Mouse (Mus musculus) embryonic facial prominence, embryonic 15.5 days (tissue): ENCODE results near the gene Gm28051. TPM values are rescaled to one million over a fixed set of nuclear protein-coding genes. Genes with fewer than 3 reads are reported as not detected.

Source experiments
- ATAC-seq: fragments of 200-750 bp; cut with Nextera tagmentation; 2 replicates; pipeline ENCODE4 v1.8.0; 2017; ENCODE audit warnings: low read depth, moderate TSS enrichment; ENCODE audit not compliant: insufficient number of reproducible peaks, low FRiP score, low TSS enrichment
- H3K27ac ChIP-seq: fragments of 300-500 bp; sonication (generic); replicated peaks from 2 replicates; pipeline ENCODE4 v1.5.1; 2015; ENCODE audit warnings: mild to moderate bottlenecking, inconsistent platforms
- H3K27me3 ChIP-seq: fragments of 300-500 bp; sonication (generic); 2 replicates; pipeline ENCODE4 v1.6.1; 2015; ENCODE audit warnings: inconsistent platforms
- H3K36me3 ChIP-seq: fragments of 300-500 bp; sonication (generic); 2 replicates; pipeline ENCODE4 v1.6.1; 2015; ENCODE audit warnings: mild to moderate bottlenecking, inconsistent platforms
- H3K4me1 ChIP-seq: fragments of 300-500 bp; sonication (generic); 2 replicates; pipeline ENCODE4 v1.6.1; 2015; ENCODE audit warnings: inconsistent platforms
- H3K4me2 ChIP-seq: fragments of 300-500 bp; sonication (generic); replicated peaks from 2 replicates; pipeline ENCODE4 v1.6.1; 2015; ENCODE audit warnings: mild to moderate bottlenecking, inconsistent platforms
- H3K4me3 ChIP-seq: fragments of 300-500 bp; sonication (generic); replicated peaks from 2 replicates; pipeline ENCODE4 v1.5.1; 2015; ENCODE audit warnings: mild to moderate bottlenecking, inconsistent platforms
- H3K9ac ChIP-seq: fragments of 300-500 bp; sonication (generic); 2 replicates; pipeline ENCODE4 v1.6.1; 2015; ENCODE audit warnings: inconsistent platforms
- H3K9me3 ChIP-seq: fragments of 300-500 bp; sonication (generic); replicated peaks from 2 replicates; pipeline ENCODE4 v1.6.1; 2016; ENCODE audit warnings: inconsistent platforms
- WGBS: fragments of 180-500 bp; shearing (Covaris S2); methylation state at CpG from one replicate; pipeline ENCODE4 v1.1.7; 2015; 5-methylcytosine and 5-hydroxymethylcytosine counted together
- polyA plus RNA-seq: library from polyadenylated mRNA; unstranded; fragments of >200 nt; fragmentation: Nextera tagmentation; extraction: Ambion mirVana; gene quantifications from 2 replicates; pipeline ENCODE4 v1.2.1, GENCODE M21; 2015

The Gm28051 gene
- polyA plus RNA-seq, 1 experiment from 2014 or later: not detected

- no peak overlapping the region for H3K9ac ChIP-seq
- H3K4me3 ChIP-seq: no peak overlapping the region
- H3K27ac ChIP-seq: no peak overlapping the region
- WGBS: 86% methylated on average over 7 of the region's 7 CpGs
- peaks cover 20% of the 10 kb centered on the region for H3K4me1 ChIP-seq
- H3K9me3 ChIP-seq: no peaks in the 10 kb centered on the region
- H3K36me3 ChIP-seq: 0 out of 2 replicates have a peak, but pooled peaks cover 4% of the 10 kb centered on the region
- no peaks in the 10 kb centered on the region for H3K27me3 ChIP-seq
- no peak overlapping the region for H3K4me2 ChIP-seq
- no peak for ATAC-seq
These were observed 15.5 kb downstream of the Gm28051 start for GRCm38 (mm10) chr12:102742056-102742455.

DNA sequence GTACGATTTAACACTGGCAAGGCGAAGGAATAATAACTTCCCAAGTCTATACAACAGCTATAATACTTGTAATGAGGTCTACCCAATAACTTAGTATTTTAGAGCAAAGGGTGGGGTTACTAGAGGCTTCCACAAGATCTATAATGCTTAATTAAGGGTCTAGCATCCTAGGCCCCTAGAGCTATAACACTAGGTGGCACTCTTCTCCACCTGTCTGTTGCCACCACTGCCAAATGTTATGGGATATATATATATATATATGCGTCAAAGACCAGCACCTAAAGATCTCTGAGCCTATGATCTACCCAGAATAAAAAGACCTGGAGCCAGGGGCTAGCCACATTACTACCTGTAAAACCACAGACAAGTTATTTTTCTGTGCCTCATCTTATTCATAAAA is 17.3 kb downstream of the Gm28051 start:
- peaks cover 20% of the 10 kb centered on the region for H3K4me1 ChIP-seq
- no peak overlapping the region for H3K4me2 ChIP-seq
- no peak overlapping the region for H3K9ac ChIP-seq
- no peaks in the 10 kb centered on the region for H3K9me3 ChIP-seq
- H3K4me3 ChIP-seq: no peak overlapping the region
- H3K27ac ChIP-seq: no peak overlapping the region
- 62% methylated on average over 3 of the region's 3 CpGs for WGBS
- no peaks in the 10 kb centered on the region for H3K27me3 ChIP-seq
- H3K36me3 ChIP-seq: 0 out of 2 replicates have a peak, but pooled peaks cover 4% of the 10 kb centered on the region
- ATAC-seq: no peak

DNA sequence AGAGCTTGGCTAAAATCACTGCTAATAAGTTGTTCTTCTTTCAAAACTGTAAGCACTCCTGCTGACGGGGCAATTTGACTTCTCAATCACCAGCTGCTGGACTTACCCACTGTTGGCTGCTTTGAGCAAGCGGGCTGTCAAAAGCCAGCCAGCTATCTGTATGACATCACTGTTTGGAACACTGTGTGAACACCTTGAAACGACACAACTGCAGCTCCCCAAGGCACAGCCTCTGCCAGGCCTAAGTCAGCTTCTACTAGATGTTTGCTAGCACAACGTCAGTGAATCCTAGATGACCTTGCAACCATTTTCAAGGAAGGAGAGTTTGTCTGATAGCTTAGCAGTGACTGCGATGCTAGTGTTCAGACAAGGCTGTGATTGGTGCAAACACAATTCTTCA is 18.5 kb downstream of the Gm28051 start:
- Histone ChIP-seq H3K27ac (no peak overlapping the region), H3K27me3 (no peaks in the 10 kb centered on the region), H3K4me2 (no peak overlapping the region), H3K36me3 (0 out of 2 replicates have a peak, but pooled peaks cover 4% of the 10 kb centered on the region), H3K9ac (no peak overlapping the region), H3K9me3 (no peaks in the 10 kb centered on the region), H3K4me3 (no peak overlapping the region), H3K4me1 (peaks cover 12% of the 10 kb centered on the region)
- ATAC-seq: no peak
- WGBS: 81% methylated on average over 5 of the region's 5 CpGs

GRCm38 (mm10) chr12:102733381-102733780 is 24.2 kb downstream of the Gm28051 start:
- Histone ChIP-seq H3K36me3 (no peaks in the 10 kb centered on the region), H3K27ac (no peak overlapping the region), H3K27me3 (no peaks in the 10 kb centered on the region), H3K4me3 (no peak overlapping the region), H3K9ac (no peak overlapping the region), H3K4me1 (peaks cover 16% of the 10 kb centered on the region), H3K9me3 (no peaks in the 10 kb centered on the region), H3K4me2 (no peak overlapping the region)
- ATAC-seq: no peak
- WGBS: 13% methylated on average over 5 of the region's 5 CpGs

GRCm38 (mm10) chr12:102730798-102731619 is 26.6 kb downstream of the Gm28051 start:
- Histone ChIP-seq H3K27me3 (no peaks in the 10 kb centered on the region), H3K4me3 (peak overlapping the region; percentile 22), H3K9ac (no peak overlapping the region), H3K4me2 (peak overlapping the region; percentile 42), H3K9me3 (no peaks in the 10 kb centered on the region), H3K27ac (peak overlapping the region; percentile 88), H3K4me1 (peaks cover 16% of the 10 kb centered on the region), H3K36me3 (no peaks in the 10 kb centered on the region)
- 28% methylated on average over 16 of the region's 16 CpGs for WGBS
- ATAC-seq: no peak

GRCm38 (mm10) chr12:102729855-102730797 is 27.4 kb downstream of the Gm28051 start:
- Histone ChIP-seq H3K9ac (no peak overlapping the region), H3K4me2 (peak overlapping the region; percentile 42), H3K9me3 (no peaks in the 10 kb centered on the region), H3K27me3 (no peaks in the 10 kb centered on the region), H3K27ac (peak overlapping the region; percentile 88), H3K4me3 (peak overlapping the region; percentile 22), H3K4me1 (peaks cover 21% of the 10 kb centered on the region), H3K36me3 (no peaks in the 10 kb centered on the region)
- WGBS: 34% methylated on average over 26 of the region's 26 CpGs
- peak; percentile 90 for ATAC-seq

GRCm38 (mm10) chr12:102725761-102726175 is 31.8 kb downstream of the Gm28051 start:
- Histone ChIP-seq H3K9me3 (no peaks in the 10 kb centered on the region), H3K4me1 (peaks cover 20% of the 10 kb centered on the region), H3K27ac (no peak overlapping the region), H3K36me3 (no peaks in the 10 kb centered on the region), H3K9ac (no peak overlapping the region), H3K4me2 (no peak overlapping the region), H3K4me3 (no peak overlapping the region), H3K27me3 (no peaks in the 10 kb centered on the region)
- WGBS: 46% methylated on average over 7 of the region's 7 CpGs
- no peak for ATAC-seq

DNA sequence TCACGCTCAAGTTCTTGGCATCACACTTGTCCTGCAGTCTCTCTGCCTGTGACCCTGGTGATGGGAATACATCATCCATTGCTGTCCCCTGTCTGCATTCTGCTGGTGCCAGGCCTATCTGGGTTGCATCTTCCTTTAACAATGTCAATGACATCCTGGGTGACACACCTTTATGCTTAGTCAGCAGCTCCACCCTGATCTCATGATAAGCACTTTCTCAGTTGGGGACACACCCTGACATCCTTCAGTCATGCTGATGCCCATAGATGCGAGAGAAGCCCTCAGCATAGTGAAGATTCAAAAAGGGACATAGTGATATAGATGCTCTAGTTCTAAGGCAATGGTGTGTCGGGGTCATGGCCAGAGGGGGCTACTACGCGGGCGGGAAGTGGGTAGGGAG is 32.4 kb downstream of the Gm28051 start:
- Histone ChIP-seq H3K4me3 (no peak overlapping the region), H3K4me2 (no peak overlapping the region), H3K9ac (no peak overlapping the region), H3K36me3 (no peaks in the 10 kb centered on the region), H3K4me1 (peaks cover 14% of the 10 kb centered on the region), H3K27me3 (no peaks in the 10 kb centered on the region), H3K9me3 (no peaks in the 10 kb centered on the region), H3K27ac (no peak overlapping the region)
- no peak for ATAC-seq
- 88% methylated on average over 6 of the region's 6 CpGs for WGBS

DNA sequence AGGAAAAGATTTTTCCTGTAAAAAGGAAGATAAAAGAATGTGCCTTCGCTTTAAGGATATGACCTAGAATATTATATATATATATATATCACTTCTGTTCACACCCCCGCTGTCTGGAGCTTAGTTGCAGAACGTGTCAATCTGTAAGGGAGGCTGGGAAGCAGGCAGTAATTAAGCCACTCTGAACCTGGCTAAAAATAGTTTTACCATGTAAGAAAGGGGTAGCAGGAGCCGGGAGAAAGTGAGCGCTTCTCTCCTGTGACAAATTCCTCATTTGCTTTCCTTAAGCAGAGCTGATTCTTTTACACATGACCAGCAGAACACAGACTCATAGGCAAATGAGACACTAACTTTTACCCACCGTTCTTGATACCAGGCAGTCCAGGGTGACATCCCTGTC is 33.7 kb downstream of the Gm28051 start:
- 58% methylated on average over 6 of the region's 6 CpGs for WGBS
- no peaks in the 10 kb centered on the region for H3K36me3 ChIP-seq
- no peaks in the 10 kb centered on the region for H3K27me3 ChIP-seq
- peaks cover 9% of the 10 kb centered on the region; the same call in 1 of the 2 replicates for H3K4me1 ChIP-seq
- H3K9me3 ChIP-seq: no peaks in the 10 kb centered on the region
- ATAC-seq: no peak
- H3K4me3 ChIP-seq: no peak overlapping the region
- no peak overlapping the region for H3K27ac ChIP-seq
- H3K9ac ChIP-seq: no peak overlapping the region
- H3K4me2 ChIP-seq: no peak overlapping the region

DNA sequence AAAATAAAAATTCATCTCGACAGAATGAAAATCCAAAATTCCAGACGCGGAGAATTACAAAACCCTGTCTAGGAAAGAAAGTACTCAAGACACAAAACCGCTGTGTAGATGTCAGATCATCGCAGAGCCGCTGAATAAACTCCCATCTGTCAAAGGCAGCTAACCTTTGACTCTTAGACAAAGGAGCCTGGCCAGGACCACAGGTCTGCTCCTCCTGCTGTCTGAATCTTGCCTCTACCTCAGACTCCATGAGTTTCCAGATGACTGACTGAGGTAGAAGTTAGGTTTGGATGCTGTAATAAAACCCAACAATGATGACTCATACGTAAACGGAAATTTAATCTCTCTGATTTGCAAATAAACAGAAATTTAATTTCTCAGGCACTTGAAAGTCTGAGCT is 34.6 kb downstream of the Gm28051 start:
- H3K9ac ChIP-seq: no peak overlapping the region
- no peak overlapping the region for H3K27ac ChIP-seq
- WGBS: 72% methylated on average over 8 of the region's 8 CpGs
- H3K4me2 ChIP-seq: no peak overlapping the region
- no peak for ATAC-seq
- no peaks in the 10 kb centered on the region for H3K27me3 ChIP-seq
- no peaks in the 10 kb centered on the region for H3K36me3 ChIP-seq
- no peaks in the 10 kb centered on the region for H3K9me3 ChIP-seq
- no peak overlapping the region for H3K4me3 ChIP-seq
- H3K4me1 ChIP-seq: peaks cover 9% of the 10 kb centered on the region; the same call in 1 of the 2 replicates

GRCm38 (mm10) chr12:102722451-102722850 is 35.1 kb downstream of the Gm28051 start:
- no peaks in the 10 kb centered on the region for H3K36me3 ChIP-seq
- H3K9ac ChIP-seq: no peak overlapping the region
- H3K9me3 ChIP-seq: no peaks in the 10 kb centered on the region
- no peak overlapping the region for H3K4me3 ChIP-seq
- ATAC-seq: no peak
- H3K27me3 ChIP-seq: no peaks in the 10 kb centered on the region
- WGBS: 43% methylated on average over 11 of the region's 11 CpGs
- H3K27ac ChIP-seq: no peak overlapping the region
- peaks cover 9% of the 10 kb centered on the region; the same call in 1 of the 2 replicates for H3K4me1 ChIP-seq
- no peak overlapping the region for H3K4me2 ChIP-seq
